Mouse (Mus musculus) spleen, adult 18-20 months (tissue): ENCODE results near the gene Ywhah.

ENCODE experiments used
- DNase-seq, 2 experiments: peaks; one replicate each; pipeline ENCODE4 v3.0.0; 2022; ENCODE audit warnings: mixed read lengths in 2 of 2

Gene Ywhah

DNA sequence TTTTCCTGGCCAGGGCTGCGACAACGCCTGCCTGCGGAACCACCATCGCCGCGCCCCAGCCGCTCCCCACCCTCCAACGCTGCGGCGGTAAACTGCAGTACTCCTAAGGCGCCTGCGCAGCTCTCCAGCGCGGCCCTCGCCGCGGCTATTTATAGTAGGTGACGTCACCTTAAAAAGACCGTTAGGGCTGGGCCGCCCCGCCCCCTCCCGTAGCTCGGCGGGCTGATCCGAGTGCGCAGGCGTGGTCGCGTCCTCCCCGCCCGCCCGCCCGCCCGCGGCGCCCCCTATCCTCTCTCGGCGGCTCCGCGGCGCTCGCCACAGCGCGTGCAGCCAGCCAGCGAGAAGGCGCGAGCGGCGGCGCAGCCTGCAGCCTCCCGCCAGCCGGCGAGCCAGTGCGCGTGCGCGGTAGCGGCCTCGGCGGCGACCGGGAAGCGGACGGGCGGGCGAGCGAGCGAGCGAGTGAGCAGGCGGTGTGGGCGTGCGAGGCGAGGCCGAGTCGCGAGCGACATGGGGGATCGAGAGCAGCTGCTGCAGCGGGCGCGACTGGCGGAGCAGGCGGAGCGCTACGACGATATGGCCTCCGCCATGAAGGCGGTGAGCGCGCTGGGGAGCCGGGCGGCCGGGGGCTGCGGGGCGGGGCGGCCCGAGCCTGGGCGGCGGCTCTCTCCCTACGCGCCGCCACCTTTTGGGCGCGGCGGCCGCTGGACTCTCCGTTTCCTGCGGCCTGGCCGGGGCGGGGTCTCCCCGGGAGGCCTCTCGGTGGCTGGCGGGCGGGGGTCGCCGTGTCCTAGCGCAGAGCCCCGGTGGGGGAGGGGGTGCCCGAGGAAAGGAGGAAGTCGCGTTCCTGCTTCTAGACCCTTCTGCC is at the start of gene Ywhah:
Ywhah (plus strand) TSS at position 256 of the 865 bp plus-strand sequence.
- DNase-seq: peak; percentile 93 to 94

GRCm38 (mm10) chr5:32976541-32976940 is 42.1 kb upstream of the Ywhah start:
- DNase-seq: no peak

DNA sequence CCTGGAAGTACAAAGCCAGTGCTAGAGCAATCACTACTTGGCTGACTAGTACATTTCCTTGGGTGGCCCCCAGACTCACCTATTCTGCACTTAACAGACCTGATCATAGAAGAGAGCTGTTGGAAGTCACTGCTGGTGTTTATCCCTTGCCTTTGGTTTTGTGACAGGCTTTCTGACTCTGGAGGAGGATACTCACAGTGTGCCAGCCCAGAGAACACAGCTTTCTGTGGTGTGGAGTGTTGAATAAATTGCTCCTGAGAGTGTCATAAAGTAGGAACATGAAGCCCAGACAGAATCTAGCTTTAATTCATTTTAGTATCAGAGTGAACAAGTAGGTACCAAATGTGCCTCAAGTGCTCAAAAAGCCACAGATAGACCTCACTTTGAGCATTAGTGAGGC is 41.4 kb upstream of the Ywhah start:
- DNase-seq: no peak

DNA sequence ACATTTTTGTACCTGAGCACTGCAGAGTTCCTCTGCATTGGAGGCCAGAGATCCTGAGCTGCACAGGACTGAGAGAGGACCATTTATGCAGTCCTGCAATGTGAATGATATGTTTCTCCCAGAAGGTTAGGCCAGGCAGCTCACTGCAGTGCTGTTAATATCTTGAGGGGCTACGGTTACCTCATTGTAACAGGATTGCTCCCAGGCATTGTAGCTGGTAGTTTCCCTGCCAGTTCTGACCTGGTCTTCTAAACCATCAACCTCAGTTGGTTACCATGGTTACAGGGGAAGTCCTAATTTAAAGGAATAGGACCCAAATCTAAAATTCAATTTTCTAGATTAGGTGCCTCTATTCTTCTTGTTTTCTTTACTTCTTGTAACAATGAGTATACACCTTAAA is 33.2 kb upstream of the Ywhah start:
- no peak for DNase-seq

GRCm38 (mm10) chr5:32987873-32988272 is 30.7 kb upstream of the Ywhah start:
- no peak for DNase-seq

DNA sequence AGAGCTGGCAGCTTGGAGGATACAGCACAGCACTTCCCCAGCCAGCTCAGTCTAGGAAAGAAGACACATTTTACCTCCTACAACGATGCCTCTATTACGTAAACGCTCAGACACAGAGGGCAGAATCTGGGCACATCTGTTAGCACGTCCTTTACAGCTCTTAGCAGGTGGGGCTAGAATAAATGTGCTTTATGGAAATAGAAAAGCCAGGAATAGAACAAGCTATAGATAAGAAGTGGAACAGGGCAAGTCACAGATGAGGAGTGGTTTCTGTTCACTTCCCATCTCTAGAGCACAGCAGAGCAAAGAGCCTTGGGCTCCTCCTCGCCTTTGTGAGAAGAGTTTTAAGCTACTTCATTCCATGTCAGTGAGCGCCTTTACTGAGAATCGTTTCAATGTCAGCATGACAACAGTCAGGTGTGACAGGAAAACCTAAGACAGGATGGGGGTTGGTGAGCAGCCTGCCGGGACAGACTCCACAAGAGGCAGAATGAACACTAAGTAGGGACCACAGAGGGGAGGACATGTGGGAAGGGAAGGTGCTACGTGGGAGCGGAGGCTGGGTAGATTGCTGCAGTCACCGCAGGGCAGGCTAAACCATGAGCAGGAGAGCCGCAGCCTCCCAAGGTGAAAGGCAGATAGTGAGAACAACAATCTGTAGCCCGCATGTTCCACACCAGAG is 28.5 kb upstream of the Ywhah start:
- DNase-seq: no peak

GRCm38 (mm10) chr5:32991152-32991551 is 27.5 kb upstream of the Ywhah start:
- no peak for DNase-seq

GRCm38 (mm10) chr5:32994471-32994870 is 24.1 kb upstream of the Ywhah start:
- DNase-seq: no peak

- no peak for DNase-seq
Observed at GRCm38 (mm10) chr5:32995756-32996155, 22.9 kb upstream of the Ywhah start.

DNA sequence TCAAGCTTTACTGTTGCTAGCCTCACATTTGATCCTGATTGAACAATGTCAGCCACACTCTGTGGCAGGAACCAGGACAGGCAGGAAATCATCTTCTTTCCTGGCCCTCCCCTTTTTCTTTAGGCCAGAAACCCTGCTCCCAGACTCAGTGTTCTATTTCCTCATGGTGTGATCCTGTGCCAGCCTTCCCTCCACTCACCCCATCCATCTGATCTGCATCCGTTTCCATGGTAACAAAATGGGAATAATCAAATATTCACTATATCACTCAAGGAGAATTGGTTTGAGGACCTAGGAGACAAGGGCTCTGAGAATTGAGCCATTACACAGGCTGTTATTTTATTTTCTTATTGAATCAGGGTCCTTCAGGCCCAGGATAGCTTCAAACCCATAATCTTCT is 22.1 kb upstream of the Ywhah start:
- DNase-seq: no peak

- DNase-seq: peak; percentile 59 to 61
Observed at GRCm38 (mm10) chr5:32997686-32998085, 20.9 kb upstream of the Ywhah start.

GRCm38 (mm10) chr5:32998783-32999182 is 19.8 kb upstream of the Ywhah start:
- no peak for DNase-seq

GRCm38 (mm10) chr5:33001111-33001510 is 17.5 kb upstream of the Ywhah start:
- DNase-seq: no peak

DNA sequence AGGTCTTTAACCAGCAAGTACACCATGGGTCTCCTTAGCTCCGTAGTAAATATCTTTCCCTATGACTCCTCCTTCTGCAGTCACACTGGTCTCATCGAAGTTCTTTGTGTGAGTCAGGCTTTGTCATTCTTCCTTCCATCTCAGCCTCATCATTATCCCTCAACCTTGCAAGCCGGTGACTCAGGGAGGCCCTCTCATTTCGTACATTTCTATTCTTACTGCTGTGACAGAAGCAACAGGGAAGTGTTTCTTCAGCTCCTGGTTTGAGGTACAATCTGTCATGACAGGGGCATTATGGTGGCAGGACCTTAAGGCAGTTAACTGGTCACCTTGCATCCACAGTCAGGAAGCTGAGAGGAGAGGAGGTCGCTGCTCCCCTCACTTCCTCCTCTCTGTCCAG is 15.8 kb upstream of the Ywhah start:
- DNase-seq: no peak

GRCm38 (mm10) chr5:33003500-33003899 is 15.1 kb upstream of the Ywhah start:
- DNase-seq: no peak

- DNase-seq: no peak
Observed at GRCm38 (mm10) chr5:33004110-33004509, 14.5 kb upstream of the Ywhah start.

DNA sequence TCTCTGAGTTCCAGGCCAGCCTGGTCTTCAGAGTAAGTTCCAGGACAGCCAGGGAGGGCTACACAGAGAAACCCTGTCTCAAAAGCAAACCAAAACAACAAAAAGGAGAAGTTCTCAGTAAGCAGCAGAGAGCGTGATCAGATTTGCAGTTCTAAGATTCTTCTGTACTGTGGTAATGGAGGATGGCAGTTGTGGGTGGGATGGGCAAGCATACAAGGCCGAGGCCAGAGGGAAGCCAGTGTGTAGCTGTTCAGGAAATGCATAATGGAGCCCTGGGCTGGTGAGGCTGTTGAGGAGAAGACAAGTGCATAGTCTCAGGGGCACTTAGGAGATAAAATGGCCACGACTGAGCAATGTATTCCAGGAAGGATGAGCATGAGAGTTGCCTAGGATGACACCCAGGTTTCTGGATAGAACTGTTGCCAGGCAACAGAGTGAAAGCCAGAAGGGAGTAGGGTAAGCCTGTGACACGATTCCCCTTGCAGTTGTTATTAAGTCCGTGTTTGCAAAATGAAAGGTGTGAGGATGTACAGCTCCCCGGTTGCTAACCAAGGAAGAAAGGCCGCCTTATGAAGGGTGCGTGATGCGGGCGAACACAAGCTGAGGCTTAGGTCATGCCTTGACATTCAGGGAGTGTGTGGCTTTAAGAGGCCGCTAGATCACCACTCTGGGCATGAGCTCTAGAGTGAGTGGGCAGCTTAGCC is 13.0 kb upstream of the Ywhah start:
- DNase-seq: no peak

DNA sequence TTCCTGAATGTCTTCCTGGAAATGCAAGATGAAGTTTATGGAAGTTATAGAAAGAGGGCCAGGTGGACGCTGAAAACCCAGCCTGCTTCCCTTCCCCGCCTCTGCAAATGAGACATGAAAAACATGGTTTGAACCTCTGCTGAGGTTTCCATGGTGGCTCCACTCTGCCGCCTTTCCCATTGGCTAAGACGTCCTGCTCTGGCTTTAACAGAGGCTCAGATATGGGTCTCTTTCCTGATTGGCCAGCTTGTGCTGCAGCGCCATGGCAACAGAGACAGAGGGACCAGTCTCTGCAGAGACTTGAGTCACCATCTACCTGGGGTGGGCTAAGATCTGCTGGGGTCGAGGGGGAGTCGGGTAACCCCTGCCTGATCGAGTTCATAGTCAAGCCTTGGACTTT is 11.9 kb upstream of the Ywhah start:
- DNase-seq: no peak

GRCm38 (mm10) chr5:33007371-33007770 is 11.2 kb upstream of the Ywhah start:
- DNase-seq: no peak

GRCm38 (mm10) chr5:33009301-33009700 is 9.3 kb upstream of the Ywhah start:
- DNase-seq: no peak

DNA sequence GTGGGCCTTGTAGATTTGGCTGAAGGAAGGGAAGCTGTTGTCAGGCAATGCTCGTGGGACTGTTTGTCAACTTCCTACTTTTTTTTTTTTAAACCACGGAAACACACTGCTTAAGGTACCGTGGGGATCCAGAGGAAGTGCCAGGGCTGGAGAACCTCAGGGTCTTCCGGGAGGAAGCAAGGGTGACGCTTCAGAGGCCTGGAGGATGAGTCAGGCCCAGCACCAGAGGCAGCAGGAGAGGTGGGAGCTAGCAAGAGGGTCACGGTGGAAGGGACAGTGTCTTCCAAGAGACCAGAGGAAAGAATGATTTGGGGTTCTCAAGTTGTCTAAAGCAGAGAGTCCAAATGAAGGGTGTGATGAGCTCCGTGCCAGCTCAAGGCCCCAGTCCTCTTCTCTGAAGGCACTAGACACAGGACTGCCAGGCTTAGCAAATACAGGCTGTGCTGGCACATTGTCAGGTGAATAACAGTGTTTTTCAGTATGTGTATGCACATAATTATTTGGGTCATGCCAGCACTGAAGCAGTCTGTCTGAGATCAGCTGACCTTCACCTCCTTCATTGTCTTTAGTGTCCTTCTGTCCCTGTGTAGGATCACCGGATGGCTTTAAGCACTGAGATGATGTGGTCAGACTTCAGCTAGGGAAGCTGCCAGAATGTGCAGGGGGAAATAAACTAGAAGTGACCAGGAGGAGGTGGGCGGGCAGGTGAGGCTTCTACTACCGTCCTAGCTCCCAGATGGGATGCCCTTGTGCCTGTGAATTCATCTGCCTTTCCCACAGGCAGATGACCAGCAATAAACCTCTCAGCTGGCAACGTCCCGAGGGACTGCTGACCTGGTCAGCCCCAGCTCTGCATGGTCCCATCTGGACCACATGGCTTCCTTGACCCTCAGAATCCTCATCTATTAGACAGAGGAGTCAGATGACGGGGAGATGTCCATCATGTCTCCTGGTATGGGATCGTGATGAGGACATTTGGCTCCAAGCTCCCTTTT is 8.5 kb upstream of the Ywhah start:
- DNase-seq: no peak
